Mouse (Mus musculus) frontal cortex, postnatal 25 days (tissue): ENCODE results near the gene Rgs12.
A peak's percentile ranks its signal among the peaks of the same experiment; 100 is the strongest.

Experiments
- DNase-seq, 2 experiments: peaks; one replicate each; pipeline ENCODE4 v3.0.0; 2022; ENCODE audit warnings: low spot score in 2 of 2

Gene Rgs12

GRCm38 (mm10) chr5:34981734-34982133, 32.5 kb downstream of the Rgs12 start:
- DNase-seq: no peak

- no peak for DNase-seq
These were observed 35.7 kb downstream of the Rgs12 start for GRCm38 (mm10) chr5:34984933-34985332.

- DNase-seq: peak; percentile 79 to 85
These were observed 36.6 kb downstream of the Rgs12 start for GRCm38 (mm10) chr5:34985867-34986266.

GRCm38 (mm10) chr5:34987396-34987795, 38.2 kb downstream of the Rgs12 start:
- DNase-seq: no peak

GRCm38 (mm10) chr5:34988690-34989089, 39.4 kb downstream of the Rgs12 start:
- no peak for DNase-seq

GRCm38 (mm10) chr5:34989321-34989772, 40.1 kb downstream of the Rgs12 start:
- DNase-seq: peak; percentile 28 to 39

GRCm38 (mm10) chr5:34998754-34999153, 49.5 kb downstream of the Rgs12 start:
- DNase-seq: no peak

- DNase-seq: no peak
These were observed 50.0 kb downstream of the Rgs12 start for GRCm38 (mm10) chr5:34999281-34999680.

- no peak for DNase-seq
These were observed 51.1 kb downstream of the Rgs12 start for GRCm38 (mm10) chr5:35000323-35000722.

GRCm38 (mm10) chr5:35001144-35001543, 51.9 kb downstream of the Rgs12 start:
- no peak for DNase-seq

GRCm38 (mm10) chr5:35003611-35004162, 54.4 kb downstream of the Rgs12 start:
- DNase-seq: no peak

GRCm38 (mm10) chr5:35004769-35005168, 55.5 kb downstream of the Rgs12 start:
- no peak for DNase-seq

GRCm38 (mm10) chr5:35005659-35006058, 56.4 kb downstream of the Rgs12 start:
- no peak for DNase-seq

GRCm38 (mm10) chr5:35006599-35006998, 57.4 kb downstream of the Rgs12 start:
- no peak for DNase-seq

- no peak for DNase-seq
These were observed 59.9 kb downstream of the Rgs12 start for GRCm38 (mm10) chr5:35009163-35009562.

GRCm38 (mm10) chr5:35010656-35011055, 61.4 kb downstream of the Rgs12 start:
- no peak for DNase-seq

- DNase-seq: no peak
These were observed 62.1 kb downstream of the Rgs12 start for GRCm38 (mm10) chr5:35011156-35011923.

GRCm38 (mm10) chr5:35014036-35014435, 64.8 kb downstream of the Rgs12 start:
- no peak for DNase-seq

GRCm38 (mm10) chr5:35019673-35020300, 70.5 kb downstream of the Rgs12 start:
- no peak for DNase-seq

GRCm38 (mm10) chr5:35020410-35021241, 71.4 kb downstream of the Rgs12 start:
- DNase-seq: no peak

- DNase-seq: peak; percentile 44 to 45
These were observed 75.7 kb downstream of the Rgs12 start for GRCm38 (mm10) chr5:35024975-35025374.

GRCm38 (mm10) chr5:35029303-35029702, 80.1 kb downstream of the Rgs12 start:
- DNase-seq: no peak
